Mouse (Mus musculus) midbrain, embryonic 16.5 days (tissue): ENCODE data around the gene Gm21773. TPM values are rescaled to one million over a fixed set of nuclear protein-coding genes. Genes with fewer than 3 reads are reported as not detected.
"Not testable (repeated sequence)": the region's sequence is repeated elsewhere in the genome, so short reads cannot be mapped to it uniquely, and the experiment has no call there.

Source experiments
- ATAC-seq: fragments of 200-750 bp; cut with Nextera tagmentation; 2 replicates; pipeline ENCODE4 v1.8.0; 2017; ENCODE audit warnings: moderate TSS enrichment
- H3K27ac ChIP-seq: fragments of 300-500 bp; sonication (generic); 2 replicates; pipeline ENCODE4 v1.5.1; 2014; ENCODE audit warnings: mild to moderate bottlenecking, low read length, mixed read lengths
- H3K27me3 ChIP-seq: fragments of 300-500 bp; sonication (generic); 2 replicates; pipeline ENCODE4 v1.6.1; 2014; ENCODE audit warnings: low read depth, low read length, mixed read lengths; ENCODE audit not compliant: control insufficient read depth, insufficient read depth
- H3K36me3 ChIP-seq: fragments of 300-500 bp; sonication (generic); 2 replicates; pipeline ENCODE4 v1.6.1; 2014; ENCODE audit warnings: mild to moderate bottlenecking, low read length, moderate library complexity, mixed read lengths; ENCODE audit not compliant: control insufficient read depth, insufficient read depth
- H3K4me1 ChIP-seq: fragments of 300-500 bp; sonication (generic); 2 replicates; pipeline ENCODE4 v1.6.1; 2014; ENCODE audit warnings: mild to moderate bottlenecking, low read length, mixed read lengths; ENCODE audit not compliant: control insufficient read depth, insufficient read depth
- H3K4me2 ChIP-seq: fragments of 300-500 bp; sonication (generic); 2 replicates; pipeline ENCODE4 v1.6.1; 2014; ENCODE audit warnings: mild to moderate bottlenecking, low read length, mixed read lengths
- H3K4me3 ChIP-seq: fragments of 300-500 bp; sonication (generic); 2 replicates; pipeline ENCODE4 v1.5.1; 2014; ENCODE audit warnings: low read depth, mild to moderate bottlenecking, low read length, moderate library complexity, mixed read lengths
- H3K9ac ChIP-seq: fragments of 300-500 bp; sonication (generic); 2 replicates; pipeline ENCODE4 v1.6.1; 2014; ENCODE audit warnings: low read depth, low read length, mixed read lengths
- H3K9me3 ChIP-seq: fragments of 300-500 bp; sonication (generic); replicated peaks from 2 replicates; pipeline ENCODE4 v1.6.1; 2014; ENCODE audit warnings: mild to moderate bottlenecking, low read length, mixed read lengths; ENCODE audit not compliant: control insufficient read depth, poor library complexity, severe bottlenecking
- WGBS: fragments of 180-500 bp; shearing (Covaris S2); extraction: QIAGEN DNeasy Blood & Tissue Kit; methylation state at CpG from one replicate; pipeline ENCODE4 v1.1.7; 2014; 5-methylcytosine and 5-hydroxymethylcytosine counted together
- polyA plus RNA-seq: library from polyadenylated mRNA; unstranded; fragments of >200 nt; fragmentation: Nextera tagmentation; extraction: Ambion mirVana; gene quantifications from 2 replicates; pipeline ENCODE4 v1.2.1, GENCODE M21; 2015

Gm21773 gene
- polyA plus RNA-seq, result not detected in 2 replicates

GRCm38 (mm10) chrY:25309260-25309659 is at the start of gene Gm21773:
TSS of gene Gm21773 (minus strand) at chrY:25309360.
- not testable (repeated sequence) for H3K4me2 ChIP-seq, H3K4me1 ChIP-seq, H3K4me3 ChIP-seq, H3K27me3 ChIP-seq, H3K9ac ChIP-seq, H3K9me3 ChIP-seq, H3K27ac ChIP-seq, ATAC-seq, H3K36me3 ChIP-seq
- no CpG with 5 or more reads among the region's 2 CpGs for WGBS
